Mouse (Mus musculus): ENCODE data around the gene Ddx19a.

DNA sequence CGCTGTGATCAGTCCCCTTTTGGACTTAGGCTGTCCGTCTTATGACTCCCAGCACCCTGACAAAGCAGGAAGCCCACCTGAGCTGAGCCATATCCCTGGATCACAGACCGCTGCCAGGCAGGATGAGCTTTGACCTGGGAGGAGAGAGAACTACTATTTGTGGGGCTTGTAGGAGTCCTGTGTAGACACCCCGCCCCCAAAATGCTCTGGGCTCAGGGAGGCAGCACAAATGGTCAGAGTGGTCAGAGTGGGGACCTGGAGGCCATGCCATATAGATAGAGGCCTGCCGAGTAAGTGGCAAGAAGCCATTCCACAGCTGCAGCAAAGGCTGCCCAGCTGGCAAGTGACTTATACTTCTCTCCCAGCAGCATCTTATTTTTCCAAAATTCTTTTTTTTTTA lies 39.5 kb downstream of the Ddx19a start:
- TF ChIP-seq CTCF (IDR thresholded peaks at IDR 0.05; ENCODE audit: borderline replicate concordance, extremely low read depth, insufficient read depth, insufficient read length) (no peak), POLR2A (IDR thresholded peaks at IDR 0.05; ENCODE audit: borderline replicate concordance, extremely low read depth, insufficient read depth, insufficient read length, poor library complexity, severe bottlenecking) (no peak)
